Mouse (Mus musculus) yolk sac, embryonic 10.5 days (tissue): ENCODE measurements around the gene Timm44.

Experiments
- DNase-seq: peaks from one replicate; pipeline ENCODE4 v3.0.0-alpha.2; 2017; ENCODE audit warnings: low spot score

The Timm44 gene

GRCm38 (mm10) chr8:4275275-4276110 is at the start of gene Timm44:
Gene Timm44 (minus strand): TSS chr8:4275913.
- peak; percentile 94 for DNase-seq

- DNase-seq: peak; percentile 96
These were observed 49.5 kb upstream of the Timm44 start, which contains the start of the genes Ccl25 and Elavl1 for GRCm38 (mm10) chr8:4324983-4325750. Gene Ccl25 (plus strand): TSS chr8:4325210. Gene Elavl1 (minus strand): TSS chr8:4325413.

GRCm38 (mm10) chr8:4324525-4324924 is 48.8 kb upstream of the Timm44 start:
- DNase-seq: no peak

- DNase-seq: no peak
These were observed 48.2 kb upstream of the Timm44 start for GRCm38 (mm10) chr8:4323917-4324316.

- peak; percentile 62 for DNase-seq
These were observed 46.8 kb upstream of the Timm44 start for GRCm38 (mm10) chr8:4322470-4322869.

- no peak for DNase-seq
These were observed 45.3 kb upstream of the Timm44 start for GRCm38 (mm10) chr8:4321031-4321430.

- DNase-seq: no peak
These were observed 44.7 kb upstream of the Timm44 start for GRCm38 (mm10) chr8:4320404-4320803.

GRCm38 (mm10) chr8:4319573-4319872 is 43.8 kb upstream of the Timm44 start:
- DNase-seq: no peak

GRCm38 (mm10) chr8:4318796-4319572 is 43.3 kb upstream of the Timm44 start:
- DNase-seq: no peak

GRCm38 (mm10) chr8:4318124-4318523 is 42.4 kb upstream of the Timm44 start:
- DNase-seq: no peak

GRCm38 (mm10) chr8:4314852-4315251 is 39.1 kb upstream of the Timm44 start:
- DNase-seq: no peak

GRCm38 (mm10) chr8:4313254-4314124 is 37.8 kb upstream of the Timm44 start:
- DNase-seq: no peak

- DNase-seq: no peak
These were observed 36.4 kb upstream of the Timm44 start for GRCm38 (mm10) chr8:4312104-4312503.

- no peak for DNase-seq
These were observed 30.1 kb upstream of the Timm44 start for GRCm38 (mm10) chr8:4305838-4306237.

- no peak for DNase-seq
These were observed 28.4 kb upstream of the Timm44 start for GRCm38 (mm10) chr8:4304124-4304547.

GRCm38 (mm10) chr8:4297822-4298221 is 22.1 kb upstream of the Timm44 start:
- DNase-seq: no peak

- DNase-seq: no peak
These were observed 17.0 kb upstream of the Timm44 start for GRCm38 (mm10) chr8:4292738-4293137.

GRCm38 (mm10) chr8:4276111-4276465 is 375 bp upstream of the Timm44 start:
- no peak for DNase-seq

- no peak for DNase-seq
These were observed 6.1 kb downstream of the Timm44 start for GRCm38 (mm10) chr8:4269609-4270008.

GRCm38 (mm10) chr8:4267627-4268026 is 8.1 kb downstream of the Timm44 start:
- no peak for DNase-seq

GRCm38 (mm10) chr8:4265160-4265914 is 10.4 kb downstream of the Timm44 start:
- DNase-seq: no peak
